Mouse (Mus musculus): ENCODE measurements at regions not wholly inside any gene's neighbourhood (a gene's known extent, or its start where the extent isn't known, plus 50 kb on each side); places are given as distances from the start of the nearest gene placed in this dataset.

DNA sequence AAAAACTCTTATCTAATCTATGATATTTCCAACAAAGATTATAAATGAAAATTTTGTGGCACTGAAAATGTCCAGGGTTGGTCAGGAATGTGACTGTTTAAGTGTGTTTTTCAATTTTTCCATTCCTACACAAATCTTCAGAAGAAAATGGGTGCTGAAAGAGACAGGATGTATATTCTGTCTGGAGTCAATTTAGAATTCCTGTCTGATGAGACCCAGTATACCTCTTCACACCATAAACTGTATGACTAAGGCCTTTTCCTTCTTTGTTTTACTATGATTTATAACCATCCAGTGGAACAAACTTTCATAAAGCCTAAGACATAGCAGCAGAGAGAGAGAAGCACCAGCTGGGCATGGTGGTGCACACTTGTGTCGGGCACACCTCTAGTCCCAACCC is 96.2 kb upstream of the Galnt18 start:
- TF ChIP-seq ZNF384 (IDR thresholded peaks at IDR 0.05; ENCODE audit: low read depth, low read length) = no peak
- no peak for TF ChIP-seq TCF12 (IDR thresholded peaks at IDR 0.05; ENCODE audit: low read depth, low read length)
- TF ChIP-seq CHD1 (IDR thresholded peaks at IDR 0.05; ENCODE audit: low read depth, low read length) = no peak
- no peak for TF ChIP-seq GABPA (IDR thresholded peaks at IDR 0.05; ENCODE audit: low read depth, low read length)
- no peak for TF ChIP-seq MYC (IDR thresholded peaks at IDR 0.05; ENCODE audit: low read depth, low read length)
- no peak for TF ChIP-seq USF1 (IDR thresholded peaks at IDR 0.05; ENCODE audit: low read depth, low read length)
- TF ChIP-seq CTCF (IDR thresholded peaks at IDR 0.05 in 2 of 3, conservative IDR thresholded peaks at IDR 0.05 in 1 of 3; ENCODE audit: control insufficient read depth in 1 of 3, insufficient read depth in 1 of 3, low read depth in 2 of 3, low read length in 3 of 3, poor library complexity in 1 of 3, severe bottlenecking in 1 of 3) = no peak
- TF ChIP-seq HCFC1 (IDR thresholded peaks at IDR 0.05; ENCODE audit: low read depth, low read length) = no peak
- no peak for TF ChIP-seq NRF1 (IDR thresholded peaks at IDR 0.05; ENCODE audit: insufficient read depth, low read depth, low read length, poor library complexity, severe bottlenecking)
